Mouse (Mus musculus) neural tube, embryonic 14.5 days (tissue): ENCODE measurements at regions not wholly inside any gene's neighbourhood (a gene's known extent, or its start where the extent isn't known, plus 50 kb on each side); places are given as distances from the start of the nearest gene placed in this dataset.

Experiments used
- ATAC-seq: fragments of 200-750 bp; cut with Nextera tagmentation; 2 replicates; pipeline ENCODE4 v1.8.0; 2017; ENCODE audit warnings: low read depth, mild to moderate bottlenecking, moderate TSS enrichment, moderate library complexity
- H3K27ac ChIP-seq: fragments of 300-500 bp; sonication (generic); 2 replicates; pipeline ENCODE4 v1.5.1; 2014; ENCODE audit warnings: low read depth, mild to moderate bottlenecking, control low read depth, low read length, moderate library complexity, mixed read lengths
- H3K27me3 ChIP-seq: fragments of 300-500 bp; sonication (generic); 2 replicates; pipeline ENCODE4 v1.6.1; 2014; ENCODE audit warnings: low read length; ENCODE audit not compliant: control insufficient read depth, insufficient read depth
- H3K36me3 ChIP-seq: fragments of 300-500 bp; sonication (generic); 2 replicates; pipeline ENCODE4 v1.6.1; 2014; ENCODE audit warnings: low read length, mixed read lengths; ENCODE audit not compliant: control insufficient read depth, insufficient read depth
- H3K4me1 ChIP-seq: fragments of 300-500 bp; sonication (generic); 2 replicates; pipeline ENCODE4 v1.6.1; 2014; ENCODE audit warnings: low read length; ENCODE audit not compliant: control insufficient read depth, insufficient read depth
- H3K4me2 ChIP-seq: fragments of 300-500 bp; sonication (generic); 2 replicates; pipeline ENCODE4 v1.6.1; 2014; ENCODE audit warnings: mild to moderate bottlenecking, low read depth, low read length, control low read depth
- H3K4me3 ChIP-seq: fragments of 300-500 bp; sonication (generic); 2 replicates; pipeline ENCODE4 v1.5.1; 2014; ENCODE audit warnings: low read depth, low read length, control low read depth, mixed read lengths
- H3K9ac ChIP-seq: fragments of 300-500 bp; sonication (generic); replicated peaks from 2 replicates; pipeline ENCODE4 v1.6.1; 2014; ENCODE audit warnings: low read depth, mild to moderate bottlenecking, control low read depth, low read length, mixed read lengths
- H3K9me3 ChIP-seq: fragments of 300-500 bp; sonication (generic); 2 replicates; pipeline ENCODE4 v1.6.1; 2016; ENCODE audit warnings: low read length; ENCODE audit not compliant: control insufficient read depth
- WGBS: fragments of 180-500 bp; shearing (Covaris S2); extraction: QIAGEN DNeasy Blood & Tissue Kit; methylation state at CpG from one replicate; pipeline ENCODE4 v1.1.7; 2014; 5-methylcytosine and 5-hydroxymethylcytosine counted together

GRCm38 (mm10) chr10:111865286-111865830 lies 107.1 kb upstream of the Krr1 start:
- Histone ChIP-seq H3K4me1 (peaks cover 8% of the 10 kb centered on the region), H3K9me3 (no peaks in the 10 kb centered on the region), H3K27ac (no peak overlapping the region), H3K36me3 (no peaks in the 10 kb centered on the region), H3K27me3 (no peaks in the 10 kb centered on the region), H3K4me3 (no peak overlapping the region), H3K9ac (no peak overlapping the region), H3K4me2 (no peak overlapping the region)
- 85% methylated on average over 8 of the region's 8 CpGs for WGBS
- ATAC-seq, result no peak

GRCm38 (mm10) chr10:111867102-111867501 lies 105.4 kb upstream of the Krr1 start:
- ATAC-seq, result peak; percentile 56; the same call in 1 of the 2 replicates
- H3K4me3 ChIP-seq, result no peak overlapping the region
- H3K27ac ChIP-seq, result peak overlapping the region; percentile 39; the same call in 1 of the 2 replicates
- H3K9me3 ChIP-seq, result no peaks in the 10 kb centered on the region
- H3K9ac ChIP-seq, result no peak overlapping the region
- peak overlapping the region; percentile 8; the same call in 1 of the 2 replicates for H3K4me2 ChIP-seq
- no peaks in the 10 kb centered on the region for H3K27me3 ChIP-seq
- H3K36me3 ChIP-seq, result no peaks in the 10 kb centered on the region
- WGBS, result 21% methylated on average over 6 of the region's 6 CpGs
- peaks cover 8% of the 10 kb centered on the region for H3K4me1 ChIP-seq

- H3K4me3 ChIP-seq, result no peak overlapping the region
- ATAC-seq, result no peak
- peaks cover 8% of the 10 kb centered on the region for H3K4me1 ChIP-seq
- peak overlapping the region; percentile 8; the same call in 1 of the 2 replicates for H3K4me2 ChIP-seq
- peak overlapping the region; percentile 55; the same call in 1 of the 2 replicates for H3K27ac ChIP-seq
- H3K9me3 ChIP-seq, result no peaks in the 10 kb centered on the region
- 5% methylated on average over 6 of the region's 6 CpGs for WGBS
- H3K36me3 ChIP-seq, result no peaks in the 10 kb centered on the region
- H3K9ac ChIP-seq, result no peak overlapping the region
- no peaks in the 10 kb centered on the region for H3K27me3 ChIP-seq
These were observed 104.9 kb upstream of the Krr1 start for GRCm38 (mm10) chr10:111867538-111867937.

GRCm38 (mm10) chr10:111880354-111880753 lies 92.1 kb upstream of the Krr1 start:
- 45% methylated on average over 3 of the region's 3 CpGs for WGBS
- ATAC-seq, result no peak
- H3K9ac ChIP-seq, result no peak overlapping the region

GRCm38 (mm10) chr10:111881339-111882211 lies 90.9 kb upstream of the Krr1 start:
- no peak overlapping the region for H3K4me3 ChIP-seq
- 46% methylated on average over 24 of the region's 24 CpGs for WGBS
- H3K4me2 ChIP-seq, result peak overlapping the region; percentile 8; the same call in 1 of the 2 replicates
- no peaks in the 10 kb centered on the region for H3K4me1 ChIP-seq
- H3K9me3 ChIP-seq, result no peaks in the 10 kb centered on the region
- H3K36me3 ChIP-seq, result no peaks in the 10 kb centered on the region
- no peak overlapping the region for H3K9ac ChIP-seq
- H3K27ac ChIP-seq, result no peak overlapping the region
- peak; percentile 71; the same call in 1 of the 2 replicates for ATAC-seq
- no peaks in the 10 kb centered on the region for H3K27me3 ChIP-seq

More at GRCm38 (mm10) chr10:111880354-111880753, 92.1 kb upstream of the Krr1 start:
- no peaks in the 10 kb centered on the region for H3K9me3 ChIP-seq
- H3K4me2 ChIP-seq, result no peak overlapping the region
- no peaks in the 10 kb centered on the region for H3K36me3 ChIP-seq
- no peaks in the 10 kb centered on the region for H3K4me1 ChIP-seq
- H3K27me3 ChIP-seq, result no peaks in the 10 kb centered on the region
- no peak overlapping the region for H3K27ac ChIP-seq
- no peak overlapping the region for H3K4me3 ChIP-seq

- H3K4me1 ChIP-seq, result no peaks in the 10 kb centered on the region
- no peak for ATAC-seq
- H3K4me2 ChIP-seq, result no peak overlapping the region
- H3K9me3 ChIP-seq, result no peaks in the 10 kb centered on the region
- no peak overlapping the region for H3K9ac ChIP-seq
- no peaks in the 10 kb centered on the region for H3K27me3 ChIP-seq
- no peak overlapping the region for H3K27ac ChIP-seq
- H3K4me3 ChIP-seq, result no peak overlapping the region
- WGBS, result 93% methylated on average over 6 of the region's 6 CpGs
- no peaks in the 10 kb centered on the region for H3K36me3 ChIP-seq
These were observed 89.9 kb upstream of the Krr1 start for GRCm38 (mm10) chr10:111882521-111882920.

GRCm38 (mm10) chr10:111884701-111885100 lies 87.8 kb upstream of the Krr1 start:
- Histone ChIP-seq H3K4me3 (no peak overlapping the region), H3K36me3 (no peaks in the 10 kb centered on the region), H3K9ac (no peak overlapping the region), H3K4me2 (no peak overlapping the region), H3K27me3 (no peaks in the 10 kb centered on the region), H3K27ac (no peak overlapping the region), H3K9me3 (no peaks in the 10 kb centered on the region), H3K4me1 (no peaks in the 10 kb centered on the region)
- 34% methylated on average over 4 of the region's 4 CpGs for WGBS
- ATAC-seq, result peak; percentile 52

GRCm38 (mm10) chr10:111889111-111889510 lies 83.4 kb upstream of the Krr1 start:
- H3K27ac ChIP-seq, result no peak overlapping the region
- WGBS, result 92% methylated on average over 5 of the region's 5 CpGs
- H3K36me3 ChIP-seq, result no peaks in the 10 kb centered on the region
- H3K4me3 ChIP-seq, result no peak overlapping the region
- H3K4me2 ChIP-seq, result no peak overlapping the region
- no peaks in the 10 kb centered on the region for H3K27me3 ChIP-seq
- H3K9ac ChIP-seq, result no peak overlapping the region
- no peak for ATAC-seq
- no peaks in the 10 kb centered on the region for H3K4me1 ChIP-seq
- no peaks in the 10 kb centered on the region for H3K9me3 ChIP-seq

- Histone ChIP-seq H3K27me3 (no peaks in the 10 kb centered on the region), H3K4me2 (no peak overlapping the region), H3K9ac (no peak overlapping the region), H3K4me3 (no peak overlapping the region), H3K9me3 (no peaks in the 10 kb centered on the region), H3K4me1 (no peaks in the 10 kb centered on the region), H3K27ac (no peak overlapping the region), H3K36me3 (no peaks in the 10 kb centered on the region)
- 86% methylated on average over 5 of the region's 5 CpGs for WGBS
- ATAC-seq, result no peak
These were observed 79.0 kb upstream of the Krr1 start for GRCm38 (mm10) chr10:111893489-111893888.
